Mouse (Mus musculus) thymus, adult 2 months (tissue): Measurements from ENCODE around the gene Gjc3.

Experiments
- CTCF ChIP-seq: fragments of 200-500 bp; IDR thresholded peaks from 2 replicates; pipeline ENCODE4 v1.5.1; 2012; ENCODE audit warnings: mild to moderate bottlenecking, control low read depth, low read length, moderate library complexity, borderline replicate concordance; ENCODE audit not compliant: control insufficient read depth, poor library complexity, insufficient read depth; ENCODE audit errors: extremely low read depth
- POLR2A ChIP-seq: fragments of 200-500 bp; IDR thresholded peaks from 2 replicates; pipeline ENCODE4 v1.6.1; 2012; ENCODE audit warnings: mild to moderate bottlenecking, low read length, control low read depth, moderate library complexity; ENCODE audit not compliant: control insufficient read depth, poor library complexity, insufficient read depth; ENCODE audit errors: extremely low read depth

DNA sequence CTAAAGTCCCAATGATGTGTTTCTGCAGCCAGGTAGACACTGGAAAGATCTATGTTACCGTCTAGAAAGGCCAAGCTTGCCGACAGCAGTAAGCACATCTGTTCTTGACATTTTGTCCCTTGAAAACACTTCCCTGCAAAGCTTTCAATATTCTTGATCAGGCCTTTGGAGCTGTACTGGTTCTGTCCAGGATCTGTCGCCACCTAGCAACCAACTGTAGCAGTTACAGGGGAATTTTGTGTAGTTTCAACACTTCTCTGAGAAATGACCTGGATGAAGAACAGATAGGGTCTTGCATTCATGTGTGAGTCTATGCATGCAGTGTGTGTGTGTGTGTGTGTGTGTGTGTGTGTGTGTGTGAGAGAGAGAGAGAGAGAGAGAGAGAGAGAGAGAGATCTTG, 10.8 kb upstream of the Gjc3 start:
- TF ChIP-seq CTCF (no peak), POLR2A (no peak)
